Mouse (Mus musculus) macrophage (primary cell): ENCODE measurements around the gene Amhr2. TPM values are rescaled to one million over a fixed set of nuclear protein-coding genes. Genes with fewer than 3 reads are reported as not detected.

Experiments
- H3K27ac ChIP-seq: fragments of 350-480 bp; formaldehyde crosslinking; 2 replicates; pipeline ENCODE4 v1.9.0; 2021
- H3K36me3 ChIP-seq: fragments of 350-480 bp; formaldehyde crosslinking; 2 replicates; pipeline ENCODE4 v1.9.0; 2021; ENCODE audit errors: inconsistent target
- H3K4me3 ChIP-seq: fragments of 350-480 bp; formaldehyde crosslinking; 2 replicates; pipeline ENCODE4 v1.9.0; 2021; ENCODE audit errors: inconsistent target
- H3K79me2 ChIP-seq: fragments of 350-480 bp; formaldehyde crosslinking; 2 replicates; pipeline ENCODE4 v1.9.0; 2021; ENCODE audit errors: inconsistent target
- WGBS: methylation state at CpG from one replicate; pipeline ENCODE4 v1.1.7; 2026; ENCODE audit warnings: inconsistent platforms; ENCODE audit not compliant: missing documents; 5-methylcytosine and 5-hydroxymethylcytosine counted together
- polyA plus RNA-seq: library from polyadenylated mRNA; stranded (reverse); fragments of 250-400 nt; gene quantifications from 3 replicates; pipeline ENCODE4 v1.2.4, GENCODE M21; 2018; ENCODE audit warnings: inconsistent platforms

Gene Amhr2
- polyA plus RNA-seq, 1 experiment from 2014 or later: 0.07 TPM

- peaks cover 18% of the 10 kb centered on the region; the same call in 1 of the 2 replicates for H3K36me3 ChIP-seq
- H3K27ac ChIP-seq: no peak overlapping the region
- whole genome bisulfite sequencing: 92% methylated on average over 1 of the region's 2 CpGs
- no peak overlapping the region for H3K4me3 ChIP-seq
- peaks cover 69% of the 10 kb centered on the region for H3K79me2 ChIP-seq
Observed at GRCm38 (mm10) chr15:102408558-102409130, 36.5 kb upstream of the Amhr2 start.

GRCm38 (mm10) chr15:102409286-102409685 is 35.9 kb upstream of the Amhr2 start:
- no peak overlapping the region for H3K4me3 ChIP-seq
- H3K36me3 ChIP-seq: peaks cover 18% of the 10 kb centered on the region; the same call in 1 of the 2 replicates
- 90% methylated on average over 3 of the region's 3 CpGs for WGBS
- H3K27ac ChIP-seq: no peak overlapping the region
- peaks cover 76% of the 10 kb centered on the region for H3K79me2 ChIP-seq

GRCm38 (mm10) chr15:102411077-102411476 is 34.1 kb upstream of the Amhr2 start:
- WGBS: no CpG with 5 or more reads among the region's 1 CpGs

GRCm38 (mm10) chr15:102413687-102414086 is 31.5 kb upstream of the Amhr2 start:
- Histone ChIP-seq H3K79me2 (peaks cover 100% of the 10 kb centered on the region), H3K27ac (no peak overlapping the region), H3K36me3 (peaks cover 9% of the 10 kb centered on the region; the same call in 1 of the 2 replicates)

More at GRCm38 (mm10) chr15:102411077-102411476, 34.1 kb upstream of the Amhr2 start:
- Histone ChIP-seq H3K79me2 (peaks cover 94% of the 10 kb centered on the region), H3K4me3 (no peak overlapping the region), H3K27ac (no peak overlapping the region), H3K36me3 (peaks cover 18% of the 10 kb centered on the region; the same call in 1 of the 2 replicates)

GRCm38 (mm10) chr15:102417524-102417923 is 27.6 kb upstream of the Amhr2 start:
- Histone ChIP-seq H3K36me3 (no peaks in the 10 kb centered on the region), H3K27ac (no peak overlapping the region), H3K79me2 (peaks cover 100% of the 10 kb centered on the region), H3K4me3 (no peak overlapping the region)
- 100% methylated on average over 1 of the region's 2 CpGs for WGBS

More at GRCm38 (mm10) chr15:102413687-102414086, 31.5 kb upstream of the Amhr2 start:
- no peak overlapping the region for H3K4me3 ChIP-seq

GRCm38 (mm10) chr15:102420986-102421385 is 24.2 kb upstream of the Amhr2 start:
- Histone ChIP-seq H3K36me3 (peaks cover 5% of the 10 kb centered on the region; the same call in 1 of the 2 replicates), H3K27ac (no peak overlapping the region), H3K79me2 (peaks cover 100% of the 10 kb centered on the region), H3K4me3 (no peak overlapping the region)
- 20% methylated on average over 1 of the region's 1 CpGs for WGBS

- WGBS: 41% methylated on average over 3 of the region's 3 CpGs
- peaks cover 8% of the 10 kb centered on the region; the same call in 1 of the 2 replicates for H3K36me3 ChIP-seq
- no peak overlapping the region for H3K27ac ChIP-seq
- no peak overlapping the region for H3K4me3 ChIP-seq
- peaks cover 100% of the 10 kb centered on the region for H3K79me2 ChIP-seq
Observed at GRCm38 (mm10) chr15:102421437-102421836, 23.7 kb upstream of the Amhr2 start.

GRCm38 (mm10) chr15:102423602-102424240 is 21.4 kb upstream of the Amhr2 start:
- Histone ChIP-seq H3K4me3 (no peak overlapping the region), H3K36me3 (peaks cover 24% of the 10 kb centered on the region; the same call in 1 of the 2 replicates), H3K27ac (no peak overlapping the region), H3K79me2 (peaks cover 83% of the 10 kb centered on the region)
- WGBS: 88% methylated on average over 2 of the region's 2 CpGs

GRCm38 (mm10) chr15:102424657-102425056 is 20.5 kb upstream of the Amhr2 start:
- 90% methylated on average over 2 of the region's 2 CpGs for WGBS
- H3K4me3 ChIP-seq: no peak overlapping the region
- H3K79me2 ChIP-seq: peaks cover 74% of the 10 kb centered on the region
- no peak overlapping the region for H3K27ac ChIP-seq
- H3K36me3 ChIP-seq: peaks cover 34% of the 10 kb centered on the region; the same call in 1 of the 2 replicates

GRCm38 (mm10) chr15:102426963-102427362 is 18.2 kb upstream of the Amhr2 start:
- no peak overlapping the region for H3K27ac ChIP-seq
- H3K79me2 ChIP-seq: peaks cover 51% of the 10 kb centered on the region
- WGBS: 100% methylated on average over 1 of the region's 1 CpGs
- H3K4me3 ChIP-seq: no peak overlapping the region
- H3K36me3 ChIP-seq: peaks cover 47% of the 10 kb centered on the region; the same call in 1 of the 2 replicates

- Histone ChIP-seq H3K4me3 (no peak overlapping the region), H3K27ac (no peak overlapping the region), H3K79me2 (no peaks in the 10 kb centered on the region; the same call in 1 of the 2 replicates), H3K36me3 (peaks cover 47% of the 10 kb centered on the region; the same call in 1 of the 2 replicates)
- 17% methylated on average over 1 of the region's 1 CpGs for WGBS
Observed at GRCm38 (mm10) chr15:102432046-102432445, 13.1 kb upstream of the Amhr2 start.

- WGBS: 90% methylated on average over 4 of the region's 4 CpGs
- Histone ChIP-seq H3K27ac (no peak overlapping the region), H3K79me2 (no peaks in the 10 kb centered on the region), H3K36me3 (peaks cover 40% of the 10 kb centered on the region; the same call in 1 of the 2 replicates), H3K4me3 (no peak overlapping the region)
Observed at GRCm38 (mm10) chr15:102433173-102433572, 12.0 kb upstream of the Amhr2 start.

GRCm38 (mm10) chr15:102442490-102442889 is 2.7 kb upstream of the Amhr2 start:
- WGBS: 50% methylated on average over 2 of the region's 2 CpGs
- Histone ChIP-seq H3K27ac (no peak overlapping the region), H3K4me3 (no peak overlapping the region), H3K79me2 (no peaks in the 10 kb centered on the region), H3K36me3 (no peaks in the 10 kb centered on the region)

- no peak overlapping the region for H3K27ac ChIP-seq
- no peak overlapping the region for H3K4me3 ChIP-seq
- 85% methylated on average over 4 of the region's 6 CpGs for WGBS
- no peaks in the 10 kb centered on the region for H3K79me2 ChIP-seq
- H3K36me3 ChIP-seq: no peaks in the 10 kb centered on the region
Observed at GRCm38 (mm10) chr15:102446448-102446847, 1.3 kb downstream of the Amhr2 start.

GRCm38 (mm10) chr15:102449366-102449765 is 4.2 kb downstream of the Amhr2 start:
- no peak overlapping the region for H3K4me3 ChIP-seq
- H3K36me3 ChIP-seq: no peaks in the 10 kb centered on the region
- no peak overlapping the region for H3K27ac ChIP-seq
- H3K79me2 ChIP-seq: no peaks in the 10 kb centered on the region
- 85% methylated on average over 8 of the region's 8 CpGs for WGBS
